Mouse (Mus musculus) spleen, adult 10 weeks (tissue): ENCODE results near the gene Mgmt. TPM values are rescaled to one million over a fixed set of nuclear protein-coding genes. Genes with fewer than 3 reads are reported as not detected.

Experiments used
- polyA plus RNA-seq: library from polyadenylated mRNA; stranded (reverse); fragments of 350-450 nt; fragmentation: Illumina TruSeq; extraction: RNeasy Lipid Tissue Mini Kit (QIAGEN cat#74804); gene quantifications from one replicate; pipeline ENCODE4 v1.2.3, GENCODE M21; 2015; ENCODE audit warnings: low replicate concordance; ENCODE audit not compliant: insufficient read depth

The Mgmt gene
- 0.58 TPM for polyA plus RNA-seq

DNA sequence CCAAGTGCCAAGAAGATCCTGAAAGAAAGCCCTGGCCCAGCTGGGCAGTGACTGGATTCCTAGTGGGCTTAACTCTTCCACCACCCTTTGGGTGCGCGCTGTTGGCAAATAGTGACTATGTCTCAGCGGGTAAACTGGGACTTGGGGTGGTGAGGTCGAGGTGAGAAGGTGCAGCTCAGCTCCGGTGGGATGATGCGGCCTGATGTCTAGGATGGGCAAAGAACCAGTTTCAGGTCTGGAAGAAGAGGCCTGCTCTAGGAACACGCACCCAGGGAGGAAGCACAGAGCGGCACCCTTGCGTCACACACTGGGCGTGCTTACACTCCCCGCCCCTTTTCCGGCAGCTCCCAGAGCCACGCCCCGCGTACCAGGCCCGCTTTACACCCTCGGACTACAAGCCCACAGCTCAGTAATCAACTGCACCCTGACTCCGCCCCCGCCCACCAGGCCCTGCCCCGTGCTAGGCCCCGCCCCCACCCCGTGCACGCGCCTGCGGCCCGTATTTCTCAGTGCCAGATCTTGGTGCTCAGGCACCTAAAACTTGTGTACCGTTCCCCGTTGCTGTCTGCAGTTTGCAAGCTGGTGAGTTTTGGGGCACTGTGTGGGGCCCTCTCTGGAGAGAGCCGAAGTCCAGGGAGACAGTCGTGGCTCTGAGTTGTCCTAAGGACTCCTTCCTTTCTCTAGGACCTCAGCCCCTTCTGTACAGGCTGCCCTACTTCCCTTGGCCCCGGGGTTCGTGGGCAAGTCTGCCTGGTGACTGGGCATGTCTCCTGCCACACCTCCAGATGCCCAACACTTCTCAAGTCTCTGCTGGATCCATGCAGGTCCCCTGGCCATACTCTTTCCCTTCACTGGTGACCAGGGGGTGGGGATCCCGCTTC is at the start of gene Mgmt:
Gene Mgmt (plus strand): TSS at position 509 of the 881 bp plus-strand sequence.

